Mouse (Mus musculus): ENCODE data around the gene Scg5. TPM values are rescaled to one million over a fixed set of nuclear protein-coding genes. Genes with fewer than 3 reads are reported as not detected.

The Scg5 gene
- polyA plus RNA-seq, 1 experiment from 2014 or later = 17.5 TPM

DNA sequence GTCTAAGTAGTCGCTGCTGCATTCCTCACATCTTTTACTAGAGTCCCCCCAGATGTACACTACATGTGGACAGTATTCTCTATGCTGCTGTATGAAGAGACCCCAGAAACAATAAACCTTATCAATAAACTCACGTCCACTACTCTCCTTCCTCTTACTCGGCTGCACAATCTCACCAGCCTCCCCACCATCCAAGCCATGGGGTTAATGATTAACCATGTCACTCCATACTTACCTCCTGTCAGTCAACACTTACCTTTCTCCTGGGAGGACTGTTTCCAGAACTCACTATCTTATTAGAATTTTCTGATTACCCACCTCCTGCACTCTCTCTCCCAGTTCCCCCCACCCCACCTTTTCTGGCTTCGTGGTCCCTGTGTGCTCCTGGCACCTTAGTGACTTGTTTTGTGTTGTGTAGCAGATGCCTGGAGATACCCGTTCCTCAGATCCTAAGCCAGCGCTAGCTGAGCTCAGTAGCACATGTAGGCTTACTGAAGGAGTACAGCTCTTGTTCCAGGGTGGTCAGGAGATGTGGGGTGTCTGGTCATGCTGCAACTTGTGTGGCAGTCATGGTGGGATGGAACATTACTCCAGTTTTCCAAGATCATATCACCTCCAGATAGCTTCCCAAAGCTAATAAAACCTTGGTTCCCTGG is 54.6 kb downstream of the Scg5 start:
- Histone ChIP-seq H3K27ac (ENCODE audit: low read depth) (no peak overlapping the region), H3K27me3 (replicated peaks; ENCODE audit: control insufficient read depth, insufficient read depth, low read length) (no peaks in the 10 kb centered on the region), H3K9ac (ENCODE audit: low read length) (no peak overlapping the region), H3K4me3 (ENCODE audit: low read depth, low read length) (no peak overlapping the region), H3K4me2 (ENCODE audit: low read length) (no peak overlapping the region), H3K36me3 (ENCODE audit: control insufficient read depth, insufficient read depth, low read length) (no peaks in the 10 kb centered on the region), H3K4me1 (replicated peaks; ENCODE audit: control insufficient read depth, insufficient read depth, low read length) (no peaks in the 10 kb centered on the region), H3K9me3 (ENCODE audit: control insufficient read depth, low read length) (no peaks in the 10 kb centered on the region)
- ATAC-seq (replicated peaks; ENCODE audit: low FRiP score, low TSS enrichment, low read depth) (peak; percentile 43; the same call in 1 of the 2 replicates), DNase-seq (ENCODE audit: low spot score) (no peak)
- 63% methylated on average over 6 of the region's 6 CpGs for WGBS

DNA sequence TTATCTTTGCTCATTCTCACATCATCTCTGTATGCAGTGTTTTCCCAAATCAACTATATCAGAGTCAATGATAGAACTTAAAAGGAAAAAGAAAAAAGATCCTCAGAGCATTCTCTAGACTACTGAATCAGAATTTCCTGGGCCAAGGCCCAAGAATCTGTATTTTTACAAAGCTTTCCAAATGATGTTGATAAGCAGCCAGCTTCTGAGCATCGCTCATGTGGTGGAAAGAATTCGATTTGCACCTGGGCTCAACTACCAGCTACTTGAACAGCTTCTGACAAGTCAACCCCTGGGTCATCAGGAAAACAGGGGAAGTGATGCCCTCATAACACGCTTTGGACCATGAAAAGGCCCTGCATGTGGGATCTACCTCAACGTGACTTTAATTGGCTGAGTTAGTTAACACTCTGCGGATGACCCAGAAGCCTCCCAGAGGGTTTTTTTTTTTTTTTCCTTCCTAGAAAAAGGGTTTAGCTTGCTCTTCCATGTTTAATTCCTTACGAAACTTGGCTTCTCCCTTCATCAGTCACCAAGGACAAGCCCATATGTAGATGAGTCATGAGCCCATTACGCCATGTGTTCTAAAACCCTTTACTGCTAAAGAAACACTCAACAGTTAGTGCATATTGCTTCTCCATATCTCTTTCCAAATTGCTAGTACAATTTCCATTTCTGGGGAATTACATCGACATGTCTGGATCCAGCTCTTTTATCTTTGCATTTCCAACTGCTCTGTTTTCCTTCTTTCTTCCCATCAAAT is 60.2 kb downstream of the Scg5 start:
- no peak for ATAC-seq (replicated peaks; ENCODE audit: low FRiP score, low TSS enrichment, low read depth)

DNA sequence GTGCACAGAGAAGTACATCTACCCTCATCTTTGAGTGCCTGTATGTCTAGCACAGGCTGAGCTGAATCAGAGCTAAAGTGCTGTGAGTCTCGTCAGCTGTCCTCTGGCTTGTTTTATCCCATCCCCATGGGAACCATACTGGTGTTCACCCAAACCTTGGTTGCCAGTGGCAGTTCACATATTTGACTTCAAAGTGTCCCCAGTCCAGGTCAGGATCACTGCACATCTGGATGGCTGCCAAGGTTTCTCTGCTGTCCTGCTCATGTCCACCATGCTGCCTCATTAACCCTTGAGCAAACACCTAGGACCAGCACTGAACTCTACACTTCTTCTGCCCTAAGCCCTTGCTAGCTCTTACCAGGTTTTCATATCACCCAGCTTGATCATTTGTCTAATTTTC is 63.0 kb downstream of the Scg5 start:
- H3K36me3 ChIP-seq (ENCODE audit: control insufficient read depth, insufficient read depth, low read length) = no peaks in the 10 kb centered on the region
- H3K4me1 ChIP-seq (replicated peaks; ENCODE audit: control insufficient read depth, insufficient read depth, low read length) = no peaks in the 10 kb centered on the region
- no peak overlapping the region for H3K4me2 ChIP-seq (ENCODE audit: low read length)
- no peak overlapping the region for H3K27ac ChIP-seq (ENCODE audit: low read depth)
- H3K9me3 ChIP-seq (ENCODE audit: control insufficient read depth, low read length) = no peaks in the 10 kb centered on the region
- 50% methylated on average over 1 of the region's 1 CpGs for WGBS
- ATAC-seq (replicated peaks; ENCODE audit: low FRiP score, low TSS enrichment, low read depth) = no peak
- H3K4me3 ChIP-seq (ENCODE audit: low read depth, low read length) = no peak overlapping the region
- no peaks in the 10 kb centered on the region for H3K27me3 ChIP-seq (replicated peaks; ENCODE audit: control insufficient read depth, insufficient read depth, low read length)
- no peak overlapping the region for H3K9ac ChIP-seq (ENCODE audit: low read length)
- no peak for DNase-seq (ENCODE audit: low spot score)

More for the DNA sequence above, 60.2 kb downstream of the Scg5 start:
- H3K27me3 ChIP-seq (replicated peaks; ENCODE audit: control insufficient read depth, insufficient read depth, low read length) = no peaks in the 10 kb centered on the region
- H3K4me2 ChIP-seq (ENCODE audit: low read length) = no peak overlapping the region
- H3K36me3 ChIP-seq (ENCODE audit: control insufficient read depth, insufficient read depth, low read length) = no peaks in the 10 kb centered on the region
- H3K9me3 ChIP-seq (ENCODE audit: control insufficient read depth, low read length) = no peaks in the 10 kb centered on the region
- 80% methylated on average over 8 of the region's 8 CpGs for WGBS
- no peak overlapping the region for H3K27ac ChIP-seq (ENCODE audit: low read depth)
- no peak overlapping the region for H3K9ac ChIP-seq (ENCODE audit: low read length)
- H3K4me3 ChIP-seq (ENCODE audit: low read depth, low read length) = no peak overlapping the region
- DNase-seq (ENCODE audit: low spot score) = no peak
- H3K4me1 ChIP-seq (replicated peaks; ENCODE audit: control insufficient read depth, insufficient read depth, low read length) = no peaks in the 10 kb centered on the region

DNA sequence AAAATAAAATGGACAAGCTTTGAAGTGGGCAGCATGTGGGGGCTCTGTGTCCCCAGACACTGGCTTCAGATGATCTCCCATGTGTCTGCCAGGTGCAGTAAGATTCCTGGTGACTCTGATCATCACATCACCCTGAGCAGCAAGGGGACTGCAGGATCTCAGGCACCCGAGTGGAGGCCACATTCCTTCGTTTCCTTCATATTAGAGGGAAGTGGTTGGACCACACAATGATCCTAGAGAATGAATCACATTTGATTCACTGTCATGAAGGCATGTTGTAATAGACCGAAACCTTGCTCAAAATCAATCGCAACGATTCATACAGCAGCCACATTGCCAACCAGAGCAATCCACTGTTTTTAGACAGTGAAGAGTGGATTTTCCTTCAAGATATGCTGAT is 64.0 kb downstream of the Scg5 start:
- Histone ChIP-seq H3K27me3 (replicated peaks; ENCODE audit: control insufficient read depth, insufficient read depth, low read length) (peaks cover 7% of the 10 kb centered on the region), H3K9ac (ENCODE audit: low read length) (no peak overlapping the region), H3K4me1 (replicated peaks; ENCODE audit: control insufficient read depth, insufficient read depth, low read length) (no peaks in the 10 kb centered on the region), H3K27ac (ENCODE audit: low read depth) (no peak overlapping the region), H3K9me3 (ENCODE audit: control insufficient read depth, low read length) (no peaks in the 10 kb centered on the region), H3K4me2 (ENCODE audit: low read length) (no peak overlapping the region), H3K4me3 (ENCODE audit: low read depth, low read length) (no peak overlapping the region), H3K36me3 (ENCODE audit: control insufficient read depth, insufficient read depth, low read length) (no peaks in the 10 kb centered on the region)
- DNase-seq (ENCODE audit: low spot score) (no peak), ATAC-seq (replicated peaks; ENCODE audit: low FRiP score, low TSS enrichment, low read depth) (no peak)
- 75% methylated on average over 5 of the region's 5 CpGs for WGBS

DNA sequence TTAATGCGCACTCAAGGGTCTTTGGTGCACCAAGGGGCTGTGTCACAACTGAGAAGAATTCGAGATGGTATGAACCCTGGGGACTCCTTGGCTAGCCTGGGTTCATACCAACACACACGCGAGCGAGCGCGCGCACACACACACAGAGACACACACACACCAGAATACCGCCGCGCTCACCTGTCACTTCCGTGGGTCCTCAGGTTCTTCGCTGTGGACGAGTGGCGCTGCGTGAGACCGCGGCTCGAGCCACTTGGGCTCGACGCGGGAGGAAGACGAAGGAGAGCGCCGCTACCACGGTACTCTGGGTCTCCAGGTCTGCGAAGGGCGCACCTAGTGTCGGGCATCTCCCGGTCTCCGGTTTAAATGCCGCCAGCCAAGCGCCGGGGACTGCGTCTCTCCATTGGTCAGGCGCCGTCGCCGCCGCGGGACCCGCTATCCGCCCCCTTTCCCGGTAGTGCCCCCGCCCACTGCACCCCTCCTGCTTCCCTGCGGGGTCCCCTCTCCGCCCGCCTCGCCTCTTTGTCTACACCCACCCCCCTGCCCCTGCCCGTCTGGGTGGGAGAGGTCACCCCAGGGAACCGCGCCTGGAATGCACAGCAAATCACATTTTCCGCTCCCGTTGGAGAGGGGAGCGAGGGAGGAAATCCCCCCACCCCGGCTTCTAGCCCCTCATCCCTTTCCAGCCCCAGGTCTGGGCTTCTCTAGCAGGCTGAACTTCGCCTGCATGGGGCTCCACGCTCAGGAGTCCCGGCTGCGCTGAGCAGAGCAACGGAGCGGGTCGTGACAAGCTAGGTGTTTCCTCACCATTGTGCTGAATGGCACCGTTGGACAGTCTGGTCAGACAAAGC is 70.4 kb downstream of the Scg5 start, which contains the start of gene Grem1:
Gene Grem1, minus strand, starts transcription at position 336 of the 851 bp plus-strand sequence.
- under 1% methylated on average over 60 of the region's 64 CpGs for WGBS
- Histone ChIP-seq H3K27me3 (replicated peaks; ENCODE audit: control insufficient read depth, insufficient read depth, low read length) (peaks cover 49% of the 10 kb centered on the region), H3K4me3 (ENCODE audit: low read depth, low read length) (peak within 1 kb of the TSS; percentile 52), H3K9ac (ENCODE audit: low read length) (peak within 1 kb of the TSS; percentile 42), H3K36me3 (ENCODE audit: control insufficient read depth, insufficient read depth, low read length) (no peaks in the 10 kb centered on the region), H3K27ac (ENCODE audit: low read depth) (0 out of 2 replicates have a peak within 1 kb of the TSS, but pooled peaks have one; percentile 27), H3K9me3 (ENCODE audit: control insufficient read depth, low read length) (no peaks in the 10 kb centered on the region), H3K4me1 (replicated peaks; ENCODE audit: control insufficient read depth, insufficient read depth, low read length) (peaks cover 5% of the 10 kb centered on the region; the same call in 1 of the 2 replicates), H3K4me2 (ENCODE audit: low read length) (peak within 1 kb of the TSS; percentile 95)
- DNase-seq (ENCODE audit: low spot score) (peak; percentile 78), ATAC-seq (replicated peaks; ENCODE audit: low FRiP score, low TSS enrichment, low read depth) (peak; percentile 68)

DNA sequence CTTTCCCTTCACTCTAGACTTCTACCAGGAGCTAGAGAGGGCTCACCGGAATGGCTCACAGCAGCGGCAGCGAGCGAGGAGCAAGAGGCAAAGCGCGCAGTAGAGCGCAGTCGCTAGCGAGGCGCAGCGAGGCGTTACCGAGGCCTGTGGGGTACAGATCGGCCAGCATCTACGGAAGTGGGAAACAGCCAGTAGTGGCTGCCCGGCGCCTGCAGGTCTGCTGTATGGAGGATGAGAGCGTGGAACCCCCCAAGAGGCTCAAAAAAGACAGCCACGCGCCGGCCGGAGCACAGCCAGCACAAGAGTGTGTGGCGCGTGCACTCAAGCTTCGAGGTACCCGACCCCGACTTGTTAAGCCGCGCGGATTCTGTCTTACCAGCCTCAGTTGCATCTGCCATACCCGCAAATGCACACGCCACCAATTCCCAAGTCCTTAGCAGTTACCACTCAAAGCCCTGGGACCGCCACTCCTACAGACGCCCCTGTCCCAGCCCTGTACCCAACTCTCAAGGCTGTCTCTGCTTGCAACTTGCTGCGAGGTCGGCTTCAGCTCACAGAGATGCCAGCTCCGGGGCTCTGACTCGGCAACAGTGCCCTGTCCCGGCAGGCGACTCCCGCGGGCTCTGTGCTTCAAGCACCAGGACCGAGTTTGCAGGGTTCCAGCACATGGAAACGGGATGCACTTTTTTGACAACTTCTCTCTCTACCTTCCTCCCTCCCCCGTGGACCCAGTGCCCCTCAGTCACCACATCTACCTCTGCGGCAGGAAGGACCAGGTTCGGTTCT is 71.2 kb downstream of the Scg5 start:
- WGBS = under 1% methylated on average over 47 of the region's 47 CpGs
- Histone ChIP-seq H3K27me3 (replicated peaks; ENCODE audit: control insufficient read depth, insufficient read depth, low read length) (peaks cover 49% of the 10 kb centered on the region), H3K36me3 (ENCODE audit: control insufficient read depth, insufficient read depth, low read length) (no peaks in the 10 kb centered on the region), H3K27ac (ENCODE audit: low read depth) (0 out of 2 replicates have a peak overlapping the region, but pooled peaks have one; percentile 27), H3K9ac (ENCODE audit: low read length) (peak overlapping the region; percentile 42), H3K9me3 (ENCODE audit: control insufficient read depth, low read length) (no peaks in the 10 kb centered on the region), H3K4me1 (replicated peaks; ENCODE audit: control insufficient read depth, insufficient read depth, low read length) (peaks cover 5% of the 10 kb centered on the region; the same call in 1 of the 2 replicates), H3K4me2 (ENCODE audit: low read length) (peak overlapping the region; percentile 95), H3K4me3 (ENCODE audit: low read depth, low read length) (peak overlapping the region; percentile 52)
- DNase-seq (ENCODE audit: low spot score) = peak; percentile 78
- no peak for ATAC-seq (replicated peaks; ENCODE audit: low FRiP score, low TSS enrichment, low read depth)

DNA sequence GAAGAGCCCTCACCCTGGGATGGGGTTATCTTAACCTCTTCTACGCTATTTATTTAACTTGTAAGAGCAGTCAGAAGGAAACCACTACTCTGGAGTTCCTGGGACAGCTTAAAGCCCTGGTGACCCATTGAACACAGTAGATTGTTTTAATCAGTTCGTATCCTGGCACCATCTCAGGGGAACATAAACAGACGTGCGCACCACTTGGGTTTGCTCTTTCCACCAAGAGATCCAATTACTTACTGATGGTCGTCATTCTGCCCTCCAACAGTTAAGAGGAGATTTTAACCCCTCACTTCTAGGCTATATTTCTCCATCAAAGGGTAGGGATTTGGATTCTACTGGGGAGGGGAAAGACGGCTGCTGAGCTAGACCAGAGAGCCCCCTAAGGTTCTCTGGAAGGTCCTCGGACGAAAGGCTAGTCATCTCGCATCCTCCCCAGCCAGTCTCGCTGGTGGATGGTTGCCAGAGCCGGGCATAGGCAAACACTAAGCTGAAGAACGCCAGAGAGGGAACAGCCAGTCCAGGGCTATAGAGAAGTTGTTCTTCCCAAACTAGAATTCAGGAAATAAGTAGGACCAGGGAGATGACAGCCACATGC is 71.9 kb downstream of the Scg5 start:
- DNase-seq (ENCODE audit: low spot score) = no peak
- Histone ChIP-seq H3K9ac (ENCODE audit: low read length) (peak overlapping the region; percentile 42), H3K4me1 (replicated peaks; ENCODE audit: control insufficient read depth, insufficient read depth, low read length) (peaks cover 5% of the 10 kb centered on the region; the same call in 1 of the 2 replicates), H3K4me2 (ENCODE audit: low read length) (peak overlapping the region; percentile 95), H3K36me3 (ENCODE audit: control insufficient read depth, insufficient read depth, low read length) (no peaks in the 10 kb centered on the region), H3K9me3 (ENCODE audit: control insufficient read depth, low read length) (no peaks in the 10 kb centered on the region), H3K27ac (ENCODE audit: low read depth) (0 out of 2 replicates have a peak overlapping the region, but pooled peaks have one; percentile 27), H3K27me3 (replicated peaks; ENCODE audit: control insufficient read depth, insufficient read depth, low read length) (peaks cover 49% of the 10 kb centered on the region), H3K4me3 (ENCODE audit: low read depth, low read length) (peak overlapping the region; percentile 52)
- no peak for ATAC-seq (replicated peaks; ENCODE audit: low FRiP score, low TSS enrichment, low read depth)
- 1% methylated on average over 12 of the region's 12 CpGs for WGBS

All from intestine, embryonic 14.5 days (tissue).